Comparison of ENCODE assay signal across 30 mouse cellular contexts in genomic region chr3:61395382-61395781, GRCm38 (mm10). TPM values are rescaled to one million over a fixed set of nuclear protein-coding genes. Genes with fewer than 3 reads are reported as not detected.
"Had no signal": no experiment of that assay in that cellular context is flagged by ENCODE, and none has a peak within 500 bp of the region (broad histone marks: within the 10 kb centered on the region; RNA-seq: fewer than 3 reads in every experiment).

No protein-coding gene starts in this region.

- H3K4me1 ChIP-seq: heart, embryonic 10.5 days; hindbrain, embryonic 15.5 days; limb, embryonic 13.5 days; limb, embryonic 15.5 days; liver, embryonic 15.5 days had no signal

- ATAC-seq: hindbrain, postnatal 0 days; intestine, embryonic 16.5 days had no signal

- H3K4me2 ChIP-seq: heart, embryonic 12.5 days; hindbrain, embryonic 13.5 days; hindbrain, embryonic 15.5 days; limb, embryonic 13.5 days; limb, embryonic 15.5 days; liver, embryonic 13.5 days; liver, embryonic 15.5 days had no signal

- DNase-seq: gastrocnemius, adult 2 months; gastrocnemius, postnatal 10 days; gastrocnemius, postnatal 25 days; heart, adult 18-20 months; heart, postnatal 10 days; heart, postnatal 4 days; kidney, adult 11 months; kidney, adult 2 months; kidney, adult 9 months; kidney, postnatal 10 days; kidney, postnatal 36 days; layer of hippocampus, adult 9-11 months; layer of hippocampus, postnatal 36 days; left cerebral cortex, postnatal 4 days; liver, embryonic 13.5 days had no signal

- H3K4me3 ChIP-seq: gastrocnemius, adult 2 months; heart, embryonic 10.5 days; heart, embryonic 12.5 days; hindbrain, embryonic 10.5 days; hindbrain, embryonic 13.5 days; hindbrain, embryonic 15.5 days; limb, embryonic 13.5 days; limb, embryonic 15.5 days; liver, embryonic 13.5 days; liver, embryonic 15.5 days had no signal

- H3K9ac ChIP-seq: heart, embryonic 12.5 days; hindbrain, embryonic 13.5 days; hindbrain, embryonic 15.5 days; limb, embryonic 13.5 days; limb, embryonic 15.5 days; liver, embryonic 13.5 days; liver, embryonic 15.5 days had no signal

- H3K27me3 ChIP-seq: heart, embryonic 12.5 days; hindbrain, embryonic 13.5 days; hindbrain, embryonic 15.5 days; limb, embryonic 13.5 days; limb, embryonic 15.5 days; liver, embryonic 13.5 days; liver, embryonic 15.5 days had no signal

- H3K9me3 ChIP-seq: heart, embryonic 10.5 days; heart, embryonic 12.5 days; hindbrain, embryonic 10.5 days; hindbrain, embryonic 13.5 days; hindbrain, embryonic 15.5 days; limb, embryonic 13.5 days; limb, embryonic 15.5 days; liver, embryonic 13.5 days; liver, embryonic 15.5 days had no signal

- H3K27ac ChIP-seq: gastrocnemius, adult 2 months; heart, embryonic 10.5 days; hindbrain, embryonic 13.5 days; hindbrain, embryonic 15.5 days; hindbrain, postnatal 0 days; limb, embryonic 13.5 days; limb, embryonic 15.5 days; liver, embryonic 13.5 days; liver, embryonic 15.5 days had no signal

- H3K36me3 ChIP-seq: heart, embryonic 10.5 days; heart, embryonic 12.5 days; hindbrain, embryonic 10.5 days; hindbrain, embryonic 13.5 days; hindbrain, embryonic 15.5 days; limb, embryonic 13.5 days; limb, embryonic 15.5 days; liver, embryonic 13.5 days; liver, embryonic 15.5 days had no signal

RNA-seq across cellular contexts. Expression of gene B430305J03Rik, which starts 29.6 kb away (rescaled TPM):
- total RNA-seq: gastrocnemius, adult 2 months had no signal
- polyA plus RNA-seq: heart, embryonic 10.5 days; heart, embryonic 12.5 days; heart, embryonic 14.5 days; heart, embryonic 16.5 days; hindbrain, embryonic 10.5 days; hindbrain, embryonic 13.5 days; hindbrain, embryonic 15.5 days; hindbrain, postnatal 0 days; intestine, embryonic 14.5 days; intestine, embryonic 16.5 days; kidney, embryonic 16.5 days; limb, embryonic 11.5 days; limb, embryonic 13.5 days; limb, embryonic 15.5 days; liver, embryonic 13.5 days; liver, embryonic 15.5 days had no signal
